Mouse (Mus musculus) gastrocnemius, postnatal 36 days (tissue): ENCODE results near the gene Aspa. TPM values are rescaled to one million over a fixed set of nuclear protein-coding genes. Genes with fewer than 3 reads are reported as not detected.
"Not testable (repeated sequence)": the region's sequence is repeated elsewhere in the genome, so short reads cannot be mapped to it uniquely, and the experiment has no call there.

Source experiments
- DNase-seq, 2 experiments: peaks; one replicate each; pipeline ENCODE4 v3.0.0; 2022
- intact Hi-C: fragments of 180-260 bp; cut with DNase I; formaldehyde crosslinking; loops from one replicate; pipeline ENCODE4 v1.15.1; 2025
- long read RNA-seq, 2 experiments: library from polyadenylated mRNA; stranded (forward); transcript quantifications; one replicate each; pipeline ENCODE4 v2.0.0; 2021
- total RNA-seq, 2 experiments: library from RNA; stranded (reverse); gene quantifications; 2 replicates each; pipeline ENCODE4 v1.2.3; 2021

The Aspa gene
- 1 to 10 TPM; 1.7 to 3.8 TPM for total RNA-seq
- long read RNA-seq, experiment 1, partial matches to known transcripts = 1 of 3 reads
- long read RNA-seq, experiment 1, other reads (novel, unspliced or antisense) = 1 of 3 reads
- long read RNA-seq, experiment 2 = 0 reads

DNA sequence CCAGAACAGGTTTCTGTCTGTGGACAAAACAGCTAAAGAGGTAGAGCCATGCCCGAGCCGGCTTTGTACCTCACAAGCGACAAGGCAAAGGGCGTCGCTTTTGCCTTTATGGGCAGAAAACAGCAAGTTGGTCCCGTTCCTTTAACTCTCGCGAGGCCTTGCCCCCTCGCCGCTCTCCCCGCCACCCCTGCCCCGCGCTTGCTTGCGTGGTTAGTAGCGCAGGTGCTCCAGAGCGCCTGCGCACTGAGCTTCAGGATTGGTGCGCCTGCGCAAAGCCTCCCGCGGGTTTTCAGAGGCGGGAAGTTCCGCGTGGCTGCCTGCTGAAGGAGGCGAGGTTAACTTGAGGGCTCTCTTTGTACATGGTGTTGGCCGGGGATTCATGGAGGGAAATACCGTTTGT, at the start of gene Aspa, which contains the start of the genes Gm49340 and Spata22:
Aspa (minus strand) TSS at position 155 of the 400 bp plus-strand sequence.
Gm49340 (plus strand) TSS at position 300 of the 400 bp plus-strand sequence.
Spata22 (plus strand) TSS at position 300 of the 400 bp plus-strand sequence.
- intact Hi-C loops = no loop called here
- DNase-seq = no peak

DNA sequence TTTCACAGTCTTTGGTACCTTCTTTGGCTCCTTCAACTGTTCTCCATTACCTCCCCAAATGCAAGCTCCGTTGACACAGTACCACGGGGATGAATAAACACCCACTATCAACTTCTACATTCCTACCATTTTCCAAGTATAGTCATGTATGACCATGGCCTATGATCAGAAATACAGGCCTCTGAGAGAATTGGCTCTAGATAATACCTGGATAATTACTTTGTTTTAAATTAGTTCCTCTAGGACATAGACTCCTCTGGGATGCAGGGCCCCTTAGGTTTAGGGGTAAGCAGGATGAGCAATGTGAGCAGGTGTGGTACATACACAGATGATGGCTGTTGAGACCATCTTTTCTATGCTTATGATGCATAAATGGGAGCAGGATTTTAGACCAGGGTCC, 41.5 kb upstream of the Aspa start, which contains the start of gene Olfr376:
Olfr376 (plus strand) TSS at position 301 of the 400 bp plus-strand sequence.
- no peak for DNase-seq
- intact Hi-C loops = no loop called here

DNA sequence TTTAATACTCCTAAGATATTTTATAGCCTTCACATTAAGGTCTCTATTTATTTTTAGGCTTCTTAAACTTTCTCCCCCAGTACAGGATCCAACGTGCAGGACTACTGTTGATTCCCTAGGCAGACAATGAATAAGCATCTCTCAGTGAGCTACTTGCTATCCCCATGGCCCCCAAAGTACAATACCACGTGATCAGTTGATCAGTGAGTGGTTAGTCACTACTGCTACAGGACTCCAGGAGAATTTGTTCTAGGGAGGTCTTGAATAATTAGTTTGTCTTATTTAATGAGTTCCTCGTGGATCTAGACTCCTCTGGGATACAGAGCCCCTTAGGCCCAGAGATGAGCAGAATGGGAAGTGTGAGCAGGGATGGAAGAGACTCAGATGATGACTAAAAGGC, 21.1 kb upstream of the Aspa start, which contains the start of gene Olfr20:
Olfr20 (plus strand) TSS at position 301 of the 400 bp plus-strand sequence.
- intact Hi-C loops = no loop called here
- no peak for DNase-seq

DNA sequence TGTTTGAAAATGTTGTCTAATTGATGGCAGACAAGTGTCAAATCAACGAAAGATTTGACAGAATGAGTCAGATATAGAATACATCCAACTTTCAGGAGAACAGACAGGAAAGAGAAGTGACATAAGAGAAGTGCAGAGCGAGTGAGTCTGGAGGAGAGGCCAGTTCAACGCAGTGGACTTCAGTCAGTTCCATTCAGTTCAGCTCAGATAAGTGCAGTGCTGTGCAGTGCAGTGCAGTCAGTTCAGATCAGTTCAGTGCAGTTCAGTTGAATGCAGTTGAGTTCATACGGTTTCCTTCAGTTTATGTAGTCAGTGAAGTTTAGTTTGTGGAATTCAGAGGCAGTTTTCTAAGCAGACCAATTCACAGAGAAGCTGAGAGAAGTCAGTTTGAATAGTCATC, 7.5 kb upstream of the Aspa start:
- intact Hi-C loops = no loop called here

DNA sequence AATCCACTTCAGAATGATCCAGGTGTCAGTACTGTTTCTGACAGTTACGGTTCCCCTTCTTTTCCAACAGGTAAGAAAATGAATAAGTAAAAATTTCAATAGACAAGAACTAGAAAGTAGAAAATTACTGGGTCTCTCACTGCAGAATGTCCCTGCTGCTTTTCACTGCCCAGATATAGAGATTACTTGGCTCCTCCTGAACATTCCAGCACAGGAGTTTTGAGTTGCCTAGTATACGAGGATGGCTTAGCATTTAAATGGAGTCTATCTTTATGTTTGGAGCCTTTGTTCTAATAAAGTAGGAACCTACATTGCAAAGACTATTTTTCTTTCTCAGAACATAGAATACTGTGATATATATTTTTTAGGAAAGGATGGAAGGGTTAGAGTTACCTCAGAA, 4.0 kb upstream of the Aspa start:
- DNase-seq = no peak
- intact Hi-C loops = no loop called here

More for the DNA sequence above, 7.5 kb upstream of the Aspa start:
- DNase-seq = no peak

DNA sequence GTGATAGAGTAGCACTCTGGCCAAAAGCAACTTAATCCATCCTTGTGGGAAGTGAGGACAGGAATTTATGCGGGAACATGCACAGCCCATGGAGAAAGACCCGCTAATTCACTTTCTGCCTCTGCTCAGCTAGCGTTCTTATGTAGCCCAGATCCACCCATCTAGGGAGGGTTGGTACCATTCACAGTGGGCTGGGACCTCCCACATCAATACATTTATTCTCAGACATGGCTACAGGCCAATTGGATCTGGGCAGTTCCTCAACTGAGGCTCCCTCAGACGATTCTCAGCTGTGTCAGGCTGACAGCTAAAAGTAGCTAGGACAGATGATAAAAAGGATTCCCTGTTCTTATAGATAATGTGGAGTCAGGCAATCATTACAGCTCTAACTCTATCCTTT, 2.0 kb downstream of the Aspa start:
- no peak for DNase-seq
- intact Hi-C loops = no loop called here

DNA sequence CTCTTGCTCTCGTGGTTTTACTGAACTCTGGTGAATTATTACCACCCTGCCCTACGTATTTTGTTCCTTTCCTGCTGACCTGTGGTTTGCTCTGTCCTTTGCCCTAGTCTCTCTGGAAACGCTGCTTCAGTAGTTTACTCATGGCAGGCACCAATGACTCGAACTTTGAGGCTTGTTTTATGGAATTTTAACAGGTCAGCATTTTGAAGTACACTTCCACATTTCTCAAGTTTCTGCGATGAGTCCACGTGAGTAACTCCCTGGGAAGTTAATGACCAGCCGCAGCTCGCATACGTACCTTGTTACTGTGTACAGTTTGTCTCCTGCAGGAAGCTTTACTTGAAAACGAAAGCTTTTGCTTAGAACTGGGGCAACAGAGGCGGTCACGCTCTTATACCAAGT, 2.9 kb downstream of the Aspa start:
- DNase-seq = no peak
- intact Hi-C loops = no loop called here

DNA sequence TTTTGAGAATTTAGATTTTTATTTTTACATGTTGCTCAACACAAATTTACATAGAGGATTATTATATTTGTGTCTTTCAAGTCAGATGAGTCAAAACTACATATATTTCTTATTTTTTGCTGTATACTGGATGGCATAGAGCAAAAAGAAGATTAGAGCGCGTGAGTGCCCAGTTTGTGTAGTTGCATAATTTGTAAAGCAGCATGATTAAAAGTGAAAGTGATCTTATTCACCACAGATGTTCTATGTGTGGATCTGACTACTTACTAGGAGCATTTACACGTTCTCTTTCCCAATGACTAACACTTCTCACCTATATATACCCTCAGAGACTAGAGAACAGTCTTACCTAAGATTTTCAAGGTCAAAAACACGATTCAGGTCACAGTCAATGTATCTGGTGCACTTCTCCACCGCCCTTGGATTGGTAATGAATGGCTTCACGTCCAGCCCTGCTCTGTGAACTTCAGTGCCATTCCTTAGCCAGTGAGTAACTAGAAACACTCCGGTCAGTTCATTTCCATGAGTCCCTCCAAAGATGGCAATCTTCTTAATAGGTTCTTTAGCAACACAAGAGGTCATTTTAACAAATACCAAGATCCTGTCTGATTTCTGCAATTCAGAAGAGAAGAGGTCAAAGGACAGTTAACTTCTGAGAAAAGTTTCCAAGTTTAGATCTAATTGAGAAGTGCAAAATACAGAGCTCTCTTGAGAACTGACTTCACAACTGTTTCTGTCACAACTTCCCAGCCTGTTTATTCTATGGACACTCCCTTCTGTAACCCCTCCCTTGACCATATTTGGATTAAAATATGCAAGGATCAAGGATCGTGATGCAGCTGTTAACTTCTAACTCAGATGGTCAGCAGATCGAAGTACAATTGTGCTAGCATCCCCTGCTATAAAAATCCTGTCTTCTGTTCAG, 5.2 kb downstream of the Aspa start:
- DNase-seq = no peak
- intact Hi-C loops = no loop called here

DNA sequence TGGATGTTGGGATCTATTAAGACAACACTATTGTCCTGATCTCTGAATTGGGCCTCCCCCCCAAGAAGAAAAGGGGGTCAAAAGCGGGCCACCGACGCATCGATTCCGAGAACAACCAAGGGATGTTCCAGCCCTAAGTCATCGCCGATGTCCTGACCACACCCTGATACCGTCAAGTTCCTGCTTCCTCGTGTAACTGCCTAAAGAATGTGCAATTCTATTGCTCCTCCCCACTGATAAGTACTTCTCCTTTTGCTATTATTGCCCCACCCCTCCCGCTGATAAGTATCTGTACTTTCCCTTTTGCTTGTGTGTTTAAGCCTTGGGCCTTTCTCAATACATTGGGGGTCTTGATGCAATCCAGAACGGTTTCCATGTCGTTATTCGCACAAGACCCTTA, 8.3 kb downstream of the Aspa start:
- intact Hi-C loops = not testable (repeated sequence)

DNA sequence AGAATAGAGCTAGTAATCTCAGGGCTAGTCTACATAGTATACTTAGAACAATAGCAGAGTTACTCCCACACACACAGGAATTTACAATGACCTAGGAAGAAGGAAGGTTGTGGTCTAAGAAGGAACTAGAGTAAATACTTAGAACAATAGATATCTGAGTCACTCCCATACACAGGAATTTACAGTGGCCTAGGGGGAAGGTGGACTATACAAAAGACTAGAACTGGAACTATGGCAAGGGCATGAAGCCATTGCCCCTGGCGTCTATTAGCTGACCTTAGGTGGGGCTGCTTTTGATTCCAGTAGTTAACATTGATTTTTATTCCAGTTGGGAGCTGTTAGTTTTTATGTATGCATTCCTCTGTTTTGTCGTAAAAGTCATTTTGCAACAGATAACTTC, 10.8 kb downstream of the Aspa start:
- DNase-seq, intact Hi-C loops: not testable (repeated sequence)

More for the DNA sequence above, 8.3 kb downstream of the Aspa start:
- DNase-seq = not testable (repeated sequence)

DNA sequence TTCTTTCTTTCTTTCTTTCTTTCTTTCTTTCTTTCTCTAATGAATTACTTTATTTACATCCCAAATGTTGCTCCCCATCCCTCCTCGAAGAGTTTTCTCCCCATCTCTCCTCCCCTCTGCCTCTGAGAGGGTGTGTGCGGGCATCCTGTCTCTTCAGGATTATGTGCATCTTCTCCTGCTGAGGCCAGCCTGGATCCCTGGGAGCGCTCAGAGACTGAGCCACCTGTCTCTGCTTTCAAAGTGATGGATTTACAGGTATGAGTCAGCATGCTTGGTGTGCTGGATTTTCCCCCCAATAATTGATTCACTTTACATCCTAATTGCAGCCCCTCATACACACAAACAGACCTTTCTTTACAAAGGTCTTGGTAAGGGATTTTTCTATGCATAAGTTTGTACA, 13.4 kb downstream of the Aspa start:
- intact Hi-C loops = no loop called here
- no peak for DNase-seq

DNA sequence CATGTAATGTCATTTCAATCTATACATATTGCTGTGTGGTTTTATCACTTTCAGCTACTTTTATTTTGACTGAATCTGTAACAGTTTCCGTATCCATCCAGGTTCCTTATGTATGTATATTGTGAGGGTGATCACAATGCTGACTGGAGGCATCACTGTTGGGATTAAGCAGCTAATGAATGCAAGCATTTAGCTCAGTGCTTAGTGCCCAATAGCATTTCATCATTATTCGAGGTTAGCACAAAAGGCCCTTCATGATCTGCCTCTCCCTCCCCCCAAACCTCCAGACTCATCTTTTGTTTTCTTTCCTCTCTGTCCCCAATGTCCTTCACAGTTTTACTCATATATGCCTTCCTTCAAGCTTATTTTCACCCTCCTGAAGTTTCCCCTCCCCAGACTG, 26.3 kb downstream of the Aspa start:
- intact Hi-C loops = no loop called here
- no peak for DNase-seq

DNA sequence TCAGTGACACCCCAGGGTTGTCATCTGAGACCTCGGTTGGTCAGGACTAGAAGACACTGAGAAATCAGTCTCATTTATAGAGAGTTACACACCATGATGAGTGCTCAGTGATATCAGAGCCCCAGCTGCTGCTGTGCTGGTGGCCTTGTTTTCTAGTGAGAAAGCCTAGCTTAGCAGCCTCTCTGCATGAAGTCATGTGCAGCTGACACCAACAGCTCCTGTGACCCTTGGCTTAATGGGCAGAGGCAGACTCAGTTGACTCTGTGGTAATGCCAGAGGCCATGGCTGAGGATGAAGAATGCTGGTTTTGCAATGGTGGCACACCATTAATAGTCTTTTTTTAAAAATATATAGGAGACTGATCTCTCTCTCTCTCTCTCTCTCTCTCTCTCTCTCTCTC, 39.8 kb downstream of the Aspa start:
- intact Hi-C loops = no loop called here
- no peak for DNase-seq

DNA sequence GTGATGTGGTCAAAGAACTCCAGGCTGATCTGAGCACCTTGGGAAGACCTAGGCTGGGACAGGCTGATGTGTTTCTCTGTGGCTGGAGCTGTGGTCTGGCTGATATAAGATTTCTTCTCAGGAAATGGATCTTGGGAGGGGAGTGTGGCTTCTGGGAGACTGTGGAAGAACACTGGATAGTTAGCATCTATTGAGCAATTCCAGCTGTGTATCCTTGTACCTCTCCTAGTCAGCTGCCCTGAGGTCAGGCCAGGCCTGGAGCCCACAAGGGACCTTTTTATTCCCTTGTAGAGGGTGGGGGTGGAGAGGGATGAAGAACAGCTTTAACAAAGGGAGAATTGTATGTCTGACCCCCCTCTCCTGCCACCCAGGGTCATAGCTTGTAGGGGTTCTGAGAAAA, 45.0 kb downstream of the Aspa start:
- no peak for DNase-seq
- intact Hi-C loops = no loop called here

DNA sequence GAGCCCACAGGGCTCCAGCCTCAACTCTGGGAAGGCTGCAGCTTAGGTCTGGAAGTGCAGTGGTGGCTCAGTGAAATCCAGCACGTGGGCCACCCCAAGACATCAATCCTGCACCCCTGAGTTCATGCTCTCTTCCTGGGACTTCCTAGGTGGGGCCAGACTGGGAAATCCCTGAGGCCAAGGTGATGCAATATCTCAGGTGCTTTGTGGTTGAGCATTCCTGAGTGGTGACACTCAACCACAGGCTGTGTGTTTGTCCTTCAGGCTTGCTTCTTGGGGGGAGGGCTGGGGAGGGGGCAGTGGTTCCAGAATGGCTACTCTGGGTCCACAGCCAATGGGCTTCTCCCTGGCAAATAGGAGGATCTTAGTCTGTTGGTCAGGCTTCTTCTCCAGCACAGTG, 45.5 kb downstream of the Aspa start:
- no peak for DNase-seq
- intact Hi-C loops = no loop called here

DNA sequence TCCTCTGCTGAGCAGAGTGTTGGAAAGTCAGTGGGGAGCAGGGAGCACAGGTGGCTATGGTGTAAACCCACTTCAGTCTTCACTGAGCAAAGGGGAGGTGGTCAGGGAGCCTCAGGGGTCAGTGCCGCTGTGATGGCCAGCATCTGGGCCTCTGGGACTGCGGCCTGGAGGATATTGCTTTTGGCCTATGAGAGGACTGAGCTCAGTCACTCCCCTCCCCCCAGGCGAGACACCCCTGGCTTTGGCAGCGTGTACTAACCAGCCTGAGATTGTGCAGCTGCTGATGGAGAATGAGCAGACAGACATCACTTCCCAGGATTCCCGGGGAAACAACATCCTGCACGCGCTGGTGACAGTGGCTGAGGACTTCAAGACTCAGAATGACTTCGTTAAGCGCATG, 46.0 kb downstream of the Aspa start:
- intact Hi-C loops = no loop called here
- no peak for DNase-seq

DNA sequence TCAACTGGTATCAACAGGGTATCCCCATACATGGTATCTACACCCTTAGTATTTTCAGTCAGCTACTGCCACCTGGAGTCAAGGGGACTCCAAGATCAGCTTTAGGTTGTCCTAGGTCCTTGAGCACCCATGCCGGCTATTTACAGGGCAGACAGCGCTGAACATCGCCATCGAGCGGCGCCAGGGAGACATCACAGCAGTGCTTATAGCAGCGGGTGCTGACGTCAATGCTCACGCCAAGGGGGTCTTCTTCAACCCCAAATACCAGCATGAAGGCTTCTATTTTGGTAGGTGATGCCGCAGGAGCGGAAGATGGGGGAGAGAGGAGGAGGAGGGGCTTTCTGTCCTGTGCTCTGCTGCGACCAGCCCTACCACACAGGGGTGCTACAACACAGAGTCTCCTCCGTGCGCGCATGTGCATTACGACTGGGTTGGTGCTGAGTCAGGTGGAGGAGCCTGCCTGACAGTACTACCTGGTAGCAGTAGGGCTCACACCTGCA, 47.8 kb downstream of the Aspa start:
- intact Hi-C loops = no loop called here
- DNase-seq = peak; percentile 11 to 38

DNA sequence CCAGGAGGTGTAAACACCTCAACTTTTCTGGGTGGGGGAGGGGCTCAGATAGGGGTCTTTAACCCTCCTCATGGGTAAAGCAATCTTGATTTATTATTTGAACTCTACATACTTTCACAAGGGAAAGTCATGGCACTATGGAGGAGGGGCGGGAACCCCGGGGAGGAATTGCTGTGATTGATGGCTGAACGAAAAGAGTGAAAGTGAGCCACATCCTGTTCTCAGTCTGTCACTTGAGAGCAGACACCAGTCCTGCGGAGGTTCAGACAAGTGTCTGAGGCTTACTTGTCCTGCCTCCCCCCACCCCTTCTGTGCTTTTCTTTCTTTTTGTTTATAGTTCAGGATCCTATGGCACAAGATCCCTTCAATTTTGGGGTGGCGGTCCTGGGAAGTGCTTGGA, 48.7 kb downstream of the Aspa start:
- no peak for DNase-seq
- intact Hi-C loops = no loop called here

DNA sequence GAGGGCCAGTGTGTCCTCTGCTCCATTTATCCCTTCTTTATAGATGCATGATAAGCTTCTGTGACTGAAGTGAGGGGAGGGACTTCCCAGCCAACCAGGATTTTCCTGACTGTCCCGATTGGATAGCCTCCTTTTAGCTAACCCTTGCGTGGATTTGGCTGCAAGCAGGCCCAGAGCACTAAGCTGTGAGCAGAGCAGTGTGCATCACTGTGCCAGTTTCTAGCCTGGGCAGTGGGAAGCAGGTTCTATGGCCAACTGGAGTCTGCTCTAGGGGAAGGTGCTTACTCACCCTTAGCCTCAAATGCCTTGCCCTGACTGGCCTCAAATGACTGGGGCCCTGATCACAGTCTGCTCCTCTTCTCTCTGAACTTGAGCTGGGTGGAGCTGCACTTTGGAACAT, 54.6 kb downstream of the Aspa start:
- intact Hi-C loops = no loop called here

DNA sequence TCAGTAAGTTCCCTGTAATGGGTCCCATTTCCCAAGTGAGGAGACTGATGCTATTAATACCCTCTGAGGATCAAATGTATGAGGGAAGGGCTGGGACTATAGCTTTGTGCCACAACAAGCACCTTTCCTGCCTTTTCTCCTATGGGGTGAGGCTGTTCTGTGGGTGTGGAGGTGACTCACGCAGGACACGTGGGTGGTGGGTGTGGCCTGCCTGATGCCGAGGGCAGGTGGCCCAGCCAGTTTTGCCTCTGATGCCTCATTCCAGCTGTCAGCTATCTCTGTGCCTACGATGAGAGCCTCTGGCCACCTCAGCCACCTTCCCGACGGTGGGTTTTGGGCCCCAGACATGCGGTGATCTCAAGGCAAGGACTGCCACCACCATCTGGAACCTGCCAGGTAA, 62.1 kb downstream of the Aspa start, which contains the start of gene Trpv3:
Trpv3 (plus strand) TSS at position 122 of the 400 bp plus-strand sequence.
- no peak for DNase-seq
- intact Hi-C loops = no loop called here

More for the DNA sequence above, 54.6 kb downstream of the Aspa start:
- no peak for DNase-seq

DNA sequence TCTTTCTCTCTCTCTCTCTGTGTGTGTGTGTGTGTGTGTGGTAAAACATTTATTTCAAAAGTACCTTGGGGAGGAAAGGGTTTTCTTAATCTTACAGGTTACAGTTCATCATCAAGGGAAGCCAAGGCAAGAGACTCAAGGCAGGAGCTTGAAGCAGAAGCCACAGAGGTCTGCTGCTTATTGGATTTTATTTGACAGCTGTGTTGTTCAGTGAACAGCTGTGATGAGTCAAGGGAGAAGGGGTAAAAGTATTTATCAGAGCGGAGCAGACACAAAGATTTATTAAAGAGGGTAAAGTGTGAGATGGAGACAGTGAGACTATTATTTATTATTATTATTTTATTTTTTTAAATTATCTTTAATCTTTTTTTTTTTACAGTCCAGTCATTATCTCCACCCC, 68.0 kb downstream of the Aspa start:
- intact Hi-C loops = no loop called here
- no peak for DNase-seq
